Mouse (Mus musculus): ENCODE measurements at regions not wholly inside any gene's neighbourhood (a gene's known extent, or its start where the extent isn't known, plus 50 kb on each side); places are given as distances from the start of the nearest gene placed in this dataset.

DNA sequence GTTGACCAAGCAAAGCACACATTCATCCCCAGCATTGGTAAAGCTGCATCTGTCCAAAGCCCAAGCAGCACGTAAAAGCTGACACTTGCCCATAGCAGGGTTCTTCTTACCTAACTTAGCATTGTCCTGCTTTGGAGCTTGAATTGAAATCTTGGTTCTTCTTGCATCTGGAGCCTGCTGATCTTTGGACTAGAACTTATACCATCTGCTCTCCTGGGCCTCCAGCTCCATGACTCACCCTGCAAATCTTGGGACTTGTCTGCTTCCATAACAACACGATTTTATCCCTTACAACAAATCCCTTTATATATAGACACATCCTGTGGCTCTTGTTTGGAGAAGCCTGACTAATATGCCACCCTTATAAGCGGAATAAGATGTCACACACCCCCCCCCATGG is 74.1 kb upstream of the Slc22a23 start:
- no peak for DNase-seq (ENCODE audit: low read depth)
- TF ChIP-seq CTCF (IDR thresholded peaks at IDR 0.05; ENCODE audit: borderline replicate concordance, extremely low read depth, insufficient read depth, insufficient read length), result no peak
- no peak for TF ChIP-seq POLR2A (IDR thresholded peaks at IDR 0.05; ENCODE audit: borderline replicate concordance, extremely low read depth, insufficient read depth, insufficient read length, poor library complexity, severe bottlenecking)

DNA sequence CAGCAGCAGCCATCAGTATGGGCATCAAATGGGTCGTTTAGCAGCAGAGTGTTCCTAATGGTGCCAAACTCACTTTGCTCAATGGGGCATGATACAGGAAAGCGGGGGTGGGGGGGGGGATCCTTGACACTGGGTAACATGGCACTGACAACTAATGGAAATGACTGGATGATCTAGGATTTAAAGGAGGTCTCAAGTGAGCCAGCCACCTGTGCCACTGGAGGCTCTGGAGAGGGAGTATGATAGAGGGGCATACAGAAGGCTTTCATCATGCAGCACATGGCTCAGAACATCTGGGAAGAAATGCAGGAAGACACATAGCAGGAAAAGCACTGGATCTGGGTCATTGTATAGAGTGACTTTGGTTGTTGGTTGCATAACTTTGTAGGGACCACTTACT is 71.6 kb upstream of the Slc22a23 start:
- no peak for DNase-seq (ENCODE audit: low read depth)
- TF ChIP-seq CTCF (IDR thresholded peaks at IDR 0.05; ENCODE audit: borderline replicate concordance, extremely low read depth, insufficient read depth, insufficient read length) (no peak), POLR2A (IDR thresholded peaks at IDR 0.05; ENCODE audit: borderline replicate concordance, extremely low read depth, insufficient read depth, insufficient read length, poor library complexity, severe bottlenecking) (no peak)

DNA sequence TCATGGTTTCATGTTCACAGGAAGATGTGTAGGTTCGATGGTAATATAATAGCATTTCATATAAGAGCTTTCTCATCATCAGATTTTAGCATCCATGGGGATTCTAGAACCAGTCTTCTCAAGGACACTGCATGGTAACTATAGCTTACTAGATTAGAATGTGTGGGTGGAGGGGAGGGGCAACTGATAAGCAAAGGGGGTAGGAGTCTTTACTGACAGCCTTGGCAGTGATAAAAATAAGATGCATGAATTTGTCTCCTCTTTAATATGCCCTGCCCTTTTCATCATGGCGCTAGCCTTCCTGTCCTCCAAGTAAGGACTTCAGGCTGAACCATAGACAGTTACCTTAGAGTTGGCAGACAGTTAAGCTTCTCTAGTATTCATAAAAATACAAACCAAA is 69.6 kb upstream of the Slc22a23 start:
- DNase-seq (ENCODE audit: low read depth), result no peak
- TF ChIP-seq CTCF (IDR thresholded peaks at IDR 0.05; ENCODE audit: borderline replicate concordance, extremely low read depth, insufficient read depth, insufficient read length) (no peak), POLR2A (IDR thresholded peaks at IDR 0.05; ENCODE audit: borderline replicate concordance, extremely low read depth, insufficient read depth, insufficient read length, poor library complexity, severe bottlenecking) (no peak)

DNA sequence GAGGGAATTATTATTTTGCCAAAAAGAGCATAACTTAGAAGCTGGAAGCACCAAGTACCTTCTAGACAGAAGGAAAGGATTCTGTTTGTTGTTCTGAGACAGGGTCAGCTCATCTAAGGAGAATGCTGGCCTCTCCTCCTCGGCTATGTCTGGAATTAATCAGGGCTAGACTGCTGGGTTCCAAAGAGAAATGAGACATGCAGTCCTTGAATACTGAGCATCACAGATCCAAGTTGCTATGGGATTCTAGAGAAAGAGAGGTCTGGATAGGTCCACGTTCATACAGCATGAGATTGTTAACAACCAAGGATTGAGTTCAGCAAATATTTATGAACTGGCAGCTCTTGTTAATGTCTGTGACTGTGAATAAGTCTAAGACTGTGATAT is 63.7 kb upstream of the Slc22a23 start:
- TF ChIP-seq POLR2A (IDR thresholded peaks at IDR 0.05; ENCODE audit: borderline replicate concordance, extremely low read depth, insufficient read depth, insufficient read length, poor library complexity, severe bottlenecking) (no peak), CTCF (IDR thresholded peaks at IDR 0.05; ENCODE audit: borderline replicate concordance, extremely low read depth, insufficient read depth, insufficient read length) (no peak)
- peak; percentile 29 for DNase-seq (ENCODE audit: low read depth)

DNA sequence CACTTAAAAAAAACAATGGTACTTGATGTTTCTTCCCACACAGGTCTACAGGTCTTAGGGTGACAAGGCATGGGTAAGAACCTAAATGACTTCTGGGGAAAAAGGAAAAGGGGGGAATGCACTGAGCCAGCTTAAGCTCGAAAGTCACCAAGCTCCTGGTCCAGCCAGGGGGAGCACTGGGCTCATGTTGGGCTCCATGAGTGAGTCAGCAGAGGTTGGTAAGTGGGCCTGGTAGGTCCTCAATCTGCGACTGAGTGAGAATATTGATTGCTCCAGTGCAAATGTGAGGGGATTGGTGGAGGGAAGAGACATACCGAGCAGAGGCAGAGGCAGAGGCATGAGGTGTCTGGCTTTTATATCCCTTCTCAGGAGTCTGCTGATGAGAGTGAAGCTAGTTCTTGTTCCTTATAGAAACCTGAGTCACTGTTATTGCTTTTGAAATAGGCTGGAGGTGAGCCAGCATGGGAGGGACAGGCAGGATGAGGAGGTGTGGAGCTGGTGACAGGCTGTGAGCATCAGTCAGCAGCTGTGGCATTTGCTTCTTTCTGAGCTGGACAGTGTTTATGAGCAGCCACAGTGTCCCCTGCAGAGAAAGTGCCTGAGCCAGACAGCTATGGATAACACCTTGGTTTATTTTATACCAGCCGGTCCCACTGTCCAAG is 63.2 kb upstream of the Slc22a23 start:
- peak; percentile 42 for DNase-seq (ENCODE audit: low read depth)
- no peak for TF ChIP-seq POLR2A (IDR thresholded peaks at IDR 0.05; ENCODE audit: borderline replicate concordance, extremely low read depth, insufficient read depth, insufficient read length, poor library complexity, severe bottlenecking)
- no peak for TF ChIP-seq CTCF (IDR thresholded peaks at IDR 0.05; ENCODE audit: borderline replicate concordance, extremely low read depth, insufficient read depth, insufficient read length)

DNA sequence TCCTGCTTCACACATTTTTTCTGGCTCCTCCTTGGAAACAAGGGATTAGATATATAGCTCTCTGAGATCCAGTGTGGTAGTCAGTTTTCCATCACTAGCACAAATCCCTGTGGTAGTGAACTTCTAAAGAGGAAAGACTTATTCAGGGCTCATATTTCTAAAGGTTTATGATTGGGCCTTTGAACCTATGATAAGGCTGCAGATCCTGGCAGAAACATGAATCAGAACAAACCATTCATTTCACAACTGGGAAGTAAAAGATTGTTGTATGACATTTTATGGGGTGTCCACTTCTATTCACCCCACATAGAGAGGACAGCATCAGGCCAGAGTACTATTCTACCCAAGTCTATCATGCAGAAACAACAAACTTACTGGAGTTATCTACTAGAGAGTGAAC is 61.3 kb upstream of the Slc22a23 start:
- no peak for TF ChIP-seq POLR2A (IDR thresholded peaks at IDR 0.05; ENCODE audit: borderline replicate concordance, extremely low read depth, insufficient read depth, insufficient read length, poor library complexity, severe bottlenecking)
- TF ChIP-seq CTCF (IDR thresholded peaks at IDR 0.05; ENCODE audit: borderline replicate concordance, extremely low read depth, insufficient read depth, insufficient read length), result no peak
- DNase-seq (ENCODE audit: low read depth), result no peak

DNA sequence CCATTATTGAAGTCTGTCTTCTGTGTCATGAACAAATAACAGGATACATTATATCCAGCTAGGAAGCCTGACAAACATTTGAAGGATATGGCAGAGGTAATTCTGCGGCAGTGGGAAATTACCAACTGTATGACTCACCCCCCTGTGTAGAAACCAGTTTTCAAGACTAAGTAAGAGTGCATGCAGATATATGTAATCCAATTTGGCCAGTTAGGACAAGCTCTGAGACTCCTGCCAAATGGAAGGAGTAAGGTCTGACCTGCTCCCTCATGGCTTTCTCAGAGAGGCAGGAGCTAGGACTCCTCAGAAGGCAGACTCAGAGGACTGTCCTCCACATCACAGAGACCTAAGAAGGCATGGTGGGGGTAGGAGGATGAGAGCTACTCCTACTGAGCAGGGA is 57.6 kb upstream of the Slc22a23 start:
- no peak for TF ChIP-seq POLR2A (IDR thresholded peaks at IDR 0.05; ENCODE audit: borderline replicate concordance, extremely low read depth, insufficient read depth, insufficient read length, poor library complexity, severe bottlenecking)
- TF ChIP-seq CTCF (IDR thresholded peaks at IDR 0.05; ENCODE audit: borderline replicate concordance, extremely low read depth, insufficient read depth, insufficient read length), result no peak
- no peak for DNase-seq (ENCODE audit: low read depth)

DNA sequence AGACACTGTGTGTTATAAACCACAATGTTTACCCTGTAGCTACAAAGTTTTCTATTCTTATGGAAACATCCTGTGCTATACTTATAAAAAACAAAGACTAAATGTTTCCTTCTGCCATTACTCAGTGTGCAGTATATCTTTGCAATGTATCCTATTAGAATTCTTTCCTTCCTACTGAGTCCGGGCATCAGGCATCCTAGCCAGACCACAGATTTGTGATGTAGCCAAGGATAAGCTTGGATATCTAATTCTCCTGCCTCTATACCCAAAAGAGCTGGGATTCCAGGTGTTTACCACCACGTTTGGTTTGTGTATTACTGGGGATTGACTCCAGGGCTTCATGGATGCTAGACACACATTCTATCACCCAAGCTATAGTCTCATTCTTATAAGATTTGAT is 56.0 kb upstream of the Slc22a23 start:
- DNase-seq (ENCODE audit: low read depth), result no peak
- no peak for TF ChIP-seq POLR2A (IDR thresholded peaks at IDR 0.05; ENCODE audit: borderline replicate concordance, extremely low read depth, insufficient read depth, insufficient read length, poor library complexity, severe bottlenecking)
- no peak for TF ChIP-seq CTCF (IDR thresholded peaks at IDR 0.05; ENCODE audit: borderline replicate concordance, extremely low read depth, insufficient read depth, insufficient read length)

DNA sequence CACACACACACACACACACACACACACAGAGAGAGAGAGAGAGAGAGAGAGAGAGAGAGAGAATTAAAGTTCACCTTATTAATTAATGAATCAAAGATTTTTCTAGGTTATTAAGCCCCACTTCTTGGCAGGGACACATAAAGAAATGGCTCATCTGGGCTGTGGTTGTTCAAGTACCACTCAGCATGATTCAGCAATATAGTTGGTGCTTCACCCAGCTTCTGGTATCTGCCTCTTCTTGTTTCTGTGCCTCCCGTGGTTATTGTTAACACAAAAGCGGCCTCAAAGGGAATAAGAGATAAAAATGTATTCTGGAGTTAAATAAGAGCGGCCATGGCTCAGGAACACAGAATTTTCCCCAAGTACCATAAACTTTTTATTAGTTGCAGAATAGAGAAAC is 53.9 kb upstream of the Slc22a23 start:
- TF ChIP-seq POLR2A (IDR thresholded peaks at IDR 0.05; ENCODE audit: borderline replicate concordance, extremely low read depth, insufficient read depth, insufficient read length, poor library complexity, severe bottlenecking) (no peak), CTCF (IDR thresholded peaks at IDR 0.05; ENCODE audit: borderline replicate concordance, extremely low read depth, insufficient read depth, insufficient read length) (no peak)
- DNase-seq (ENCODE audit: low read depth), result no peak

DNA sequence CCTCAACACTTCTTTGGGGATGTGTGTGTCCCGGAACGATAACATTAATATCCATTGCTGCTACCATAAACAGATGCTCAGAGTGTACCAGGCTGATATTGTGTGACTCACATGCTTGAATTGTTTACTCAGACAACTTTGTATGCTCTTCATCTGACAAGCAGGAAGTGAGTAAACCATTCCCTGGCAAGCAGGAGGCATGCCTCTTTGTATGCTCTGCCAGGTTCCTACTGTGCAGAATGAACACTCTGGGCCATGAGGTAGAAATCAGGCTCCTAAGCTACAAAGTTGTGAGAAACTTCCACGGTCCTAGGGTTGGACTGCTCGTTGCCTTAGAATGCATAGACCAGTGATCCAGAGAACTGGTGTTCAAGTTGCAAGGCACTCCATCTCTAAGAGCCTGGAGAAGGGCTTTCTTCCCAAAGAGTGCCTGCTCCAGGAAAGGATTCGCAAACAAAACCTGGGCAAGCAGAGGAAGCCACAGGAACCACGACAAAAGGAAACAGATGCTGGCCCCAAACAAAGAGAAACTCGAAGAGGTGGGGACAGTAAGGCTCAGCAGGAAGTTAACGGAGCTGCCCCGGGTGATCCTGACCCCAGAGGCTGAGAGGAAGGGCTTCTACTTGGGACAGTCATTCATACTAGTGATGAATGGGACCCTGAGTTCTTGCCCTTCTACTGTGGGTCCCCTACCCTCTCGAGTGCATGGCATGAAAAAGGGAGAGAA is 53.2 kb upstream of the Slc22a23 start:
- TF ChIP-seq CTCF (IDR thresholded peaks at IDR 0.05; ENCODE audit: borderline replicate concordance, extremely low read depth, insufficient read depth, insufficient read length), result no peak
- DNase-seq (ENCODE audit: low read depth), result no peak

DNA sequence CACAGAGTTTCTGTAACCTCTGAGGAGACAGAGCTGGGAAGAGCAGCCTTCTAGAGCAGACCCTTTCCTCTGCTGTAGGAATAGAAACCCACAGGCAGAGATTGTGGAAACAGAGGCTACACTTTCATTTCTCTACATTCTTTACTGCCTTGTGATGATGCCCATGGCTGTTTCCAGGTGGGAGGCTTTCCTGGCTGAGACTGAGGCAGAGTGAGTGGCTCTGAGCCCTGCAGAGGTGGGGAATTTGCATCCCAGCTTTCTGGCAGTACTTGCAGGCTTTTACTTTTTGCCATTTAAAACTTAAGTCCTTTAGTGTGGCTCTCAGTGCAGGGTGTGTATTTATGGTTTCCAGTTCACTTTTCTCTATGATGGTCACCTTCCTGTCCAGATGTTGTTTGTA is 50.5 kb upstream of the Slc22a23 start:
- TF ChIP-seq CTCF (IDR thresholded peaks at IDR 0.05; ENCODE audit: borderline replicate concordance, extremely low read depth, insufficient read depth, insufficient read length) (no peak), POLR2A (IDR thresholded peaks at IDR 0.05; ENCODE audit: borderline replicate concordance, extremely low read depth, insufficient read depth, insufficient read length, poor library complexity, severe bottlenecking) (no peak)
- DNase-seq (ENCODE audit: low read depth), result no peak

DNA sequence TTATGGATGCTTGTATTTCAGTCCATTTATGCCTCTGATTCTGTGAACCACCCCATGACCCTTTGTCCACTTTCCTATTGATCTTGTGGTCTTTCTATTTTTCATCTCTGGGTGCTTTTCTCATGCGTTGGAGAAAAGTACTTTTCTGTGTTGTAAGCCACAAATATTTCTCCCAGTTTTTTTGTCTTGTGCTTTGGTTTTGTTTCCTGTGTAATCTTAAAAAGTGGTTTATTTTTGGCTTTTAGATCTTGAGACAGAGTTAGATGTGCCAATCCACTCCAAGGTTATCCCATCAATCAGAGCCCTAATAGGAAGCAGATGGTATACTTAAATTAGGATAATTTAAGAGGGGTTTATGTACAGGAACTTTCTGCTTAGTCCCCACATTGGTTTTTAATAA is 50.0 kb upstream of the Slc22a23 start:
- TF ChIP-seq CTCF (IDR thresholded peaks at IDR 0.05; ENCODE audit: borderline replicate concordance, extremely low read depth, insufficient read depth, insufficient read length) (no peak), POLR2A (IDR thresholded peaks at IDR 0.05; ENCODE audit: borderline replicate concordance, extremely low read depth, insufficient read depth, insufficient read length, poor library complexity, severe bottlenecking) (no peak)
- no peak for DNase-seq (ENCODE audit: low read depth)

All from brain, embryonic 14.5 days (tissue).